In the genomic region with DNA sequence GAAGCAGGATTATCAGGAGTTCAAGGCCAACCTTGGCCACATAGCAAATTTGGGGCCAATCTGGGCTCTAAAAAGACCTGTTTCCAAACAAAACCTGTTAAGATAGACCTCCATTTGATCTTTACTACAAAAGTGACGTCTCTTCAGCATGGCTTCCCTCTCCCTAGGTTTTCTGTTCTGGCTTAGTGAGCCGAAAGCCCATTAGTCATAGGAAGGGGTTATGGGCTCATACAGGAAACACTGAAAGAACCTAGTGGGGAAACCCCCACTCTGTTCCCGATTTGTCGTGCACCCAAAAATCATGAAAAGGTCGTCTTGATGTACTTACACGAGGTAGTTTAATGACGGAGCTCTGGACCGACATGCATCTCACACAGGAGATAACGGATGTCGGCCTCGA, we compare ENCODE assay signal across 17 mouse cellular contexts.
"Had no signal": no experiment of that assay in that cellular context is flagged by ENCODE, and none has a peak within 500 bp of the region (broad histone marks: within the 10 kb centered on the region; RNA-seq: fewer than 3 reads in every experiment).

No protein-coding gene starts in this region.

- H3K9ac ChIP-seq: liver, embryonic 13.5 days; midbrain, embryonic 12.5 days had no signal

- DNase-seq: kidney, adult 18-20 months; kidney, adult 9 months; kidney, postnatal 14 days; kidney, postnatal 4 days; liver, embryonic 13.5 days; lung, adult 2 months; lung, postnatal 14 days; lung, postnatal 4 days; right cerebral cortex, adult 18-20 months; right cerebral cortex, postnatal 14 days; right cerebral cortex, postnatal 4 days; thymus, adult 2 months; thymus, postnatal 14 days; thymus, postnatal 4 days had no signal

- H3K9me3 ChIP-seq: liver, embryonic 13.5 days; megakaryocyte, embryonic 14.5 days; midbrain, embryonic 12.5 days had no signal

- H3K27ac ChIP-seq: liver, embryonic 13.5 days; stomach, postnatal 0 days had no signal

- H3K36me3 ChIP-seq: liver, embryonic 13.5 days; midbrain, embryonic 12.5 days had no signal

- H3K4me1 ChIP-seq: liver, embryonic 13.5 days had no signal

- H3K4me3 ChIP-seq: liver, embryonic 13.5 days; megakaryocyte, embryonic 14.5 days; midbrain, embryonic 12.5 days had no signal

- H3K4me2 ChIP-seq: liver, embryonic 13.5 days; midbrain, embryonic 12.5 days had no signal

- H3K27me3 ChIP-seq: liver, embryonic 13.5 days; midbrain, embryonic 12.5 days had no signal
